Mouse (Mus musculus) heart, embryonic 11.5 days (tissue): ENCODE data around the gene Ccni. TPM values are rescaled to one million over a fixed set of nuclear protein-coding genes. Genes with fewer than 3 reads are reported as not detected.

Experiments
- ATAC-seq: fragments of 200-750 bp; cut with Nextera tagmentation; replicated peaks from 2 replicates; pipeline ENCODE4 v1.8.0; 2017; ENCODE audit warnings: moderate library complexity; ENCODE audit not compliant: insufficient number of reproducible peaks, low FRiP score, low TSS enrichment
- H3K27ac ChIP-seq: fragments of 300-500 bp; sonication (generic); 2 replicates; pipeline ENCODE4 v1.5.1; 2014; ENCODE audit warnings: mild to moderate bottlenecking, low read depth, low read length
- H3K27me3 ChIP-seq: fragments of 300-500 bp; sonication (generic); 2 replicates; pipeline ENCODE4 v1.6.1; 2014; ENCODE audit warnings: mild to moderate bottlenecking, low read length, mixed read lengths; ENCODE audit not compliant: control insufficient read depth, insufficient read depth
- H3K36me3 ChIP-seq: fragments of 300-500 bp; sonication (generic); 2 replicates; pipeline ENCODE4 v1.6.1; 2014; ENCODE audit warnings: mild to moderate bottlenecking, low read length, moderate library complexity, mixed read lengths; ENCODE audit not compliant: control insufficient read depth, insufficient read depth
- H3K4me1 ChIP-seq: fragments of 300-500 bp; sonication (generic); 2 replicates; pipeline ENCODE4 v1.6.1; 2014; ENCODE audit warnings: low read length; ENCODE audit not compliant: control insufficient read depth, insufficient read depth
- H3K4me2 ChIP-seq: fragments of 300-500 bp; sonication (generic); 2 replicates; pipeline ENCODE4 v1.6.1; 2014; ENCODE audit warnings: mild to moderate bottlenecking, moderate library complexity
- H3K4me3 ChIP-seq: fragments of 300-500 bp; sonication (generic); 2 replicates; pipeline ENCODE4 v1.5.1; 2014; ENCODE audit warnings: low read depth, low read length
- H3K9ac ChIP-seq: fragments of 300-500 bp; sonication (generic); 2 replicates; pipeline ENCODE4 v1.6.1; 2014; ENCODE audit warnings: mild to moderate bottlenecking, low read depth, low read length, moderate library complexity
- H3K9me3 ChIP-seq: fragments of 300-500 bp; sonication (generic); replicated peaks from 2 replicates; pipeline ENCODE4 v1.6.1; 2016; ENCODE audit warnings: low read length; ENCODE audit not compliant: control insufficient read depth
- WGBS: fragments of 180-500 bp; shearing (Covaris S2); extraction: QIAGEN DNeasy Blood & Tissue Kit; methylation state at CpG from one replicate; pipeline ENCODE4 v1.1.7; 2014; ENCODE audit not compliant: insufficient replicate concordance; 5-methylcytosine and 5-hydroxymethylcytosine counted together
- polyA plus RNA-seq: library from polyadenylated mRNA; unstranded; fragments of >200 nt; fragmentation: Nextera tagmentation; extraction: Ambion mirVana; gene quantifications from 2 replicates; pipeline ENCODE4 v1.2.1, GENCODE M21; 2014

Ccni gene
- polyA plus RNA-seq = 96.5 and 99.1 TPM in 2 replicates

DNA sequence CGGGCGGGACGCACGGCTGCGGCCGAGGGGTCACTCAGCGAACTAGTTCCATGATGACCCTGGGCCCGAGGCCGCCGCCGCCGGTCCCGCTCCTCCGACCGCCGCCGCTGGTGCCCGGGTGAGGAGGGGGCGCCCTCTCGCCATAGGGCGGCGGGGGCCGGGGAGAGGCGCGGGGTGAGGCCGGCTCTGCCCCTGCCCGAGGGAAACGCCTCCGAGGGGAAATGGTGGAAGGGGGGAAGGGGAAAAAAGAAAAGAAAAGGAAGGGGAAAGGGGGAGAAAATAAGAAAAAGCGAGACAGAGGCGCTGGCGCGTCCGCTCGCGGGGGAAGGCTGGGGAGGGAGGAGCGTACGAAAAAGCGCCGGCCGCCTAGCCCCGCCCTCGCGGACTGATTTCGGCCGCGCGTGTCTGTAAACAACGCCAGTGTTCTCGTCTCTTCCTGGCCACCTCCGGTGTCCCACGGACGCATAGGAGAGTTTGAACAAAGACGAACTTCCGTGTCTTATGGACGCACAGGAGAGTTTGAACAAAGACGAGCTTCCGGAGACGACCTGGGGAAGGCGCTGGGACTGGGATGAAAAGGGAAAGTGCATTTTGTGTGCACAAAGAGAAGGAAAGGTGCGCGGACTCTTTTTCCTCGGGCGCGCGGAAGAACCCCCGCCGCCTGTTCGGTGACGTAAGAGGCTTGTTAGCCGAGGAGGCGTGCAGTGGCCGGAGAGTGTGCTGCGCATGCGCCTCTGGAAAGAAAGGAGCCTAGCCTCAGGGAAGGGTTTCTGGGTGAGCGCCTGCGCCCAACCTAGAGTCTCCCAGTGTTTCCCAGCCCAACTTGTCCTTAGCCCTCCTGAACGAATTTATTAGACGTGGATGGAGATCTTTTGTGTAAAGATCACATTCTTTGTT is at the start of gene Ccni, which contains the start of gene 2010109A12Rik:
Ccni (minus strand) TSS at position 387 of the 897 bp plus-strand sequence.
2010109A12Rik (plus strand) TSS at position 410 of the 897 bp plus-strand sequence.
- peaks cover 7% of the 10 kb centered on the region; the same call in 1 of the 2 replicates for H3K4me1 ChIP-seq

DNA sequence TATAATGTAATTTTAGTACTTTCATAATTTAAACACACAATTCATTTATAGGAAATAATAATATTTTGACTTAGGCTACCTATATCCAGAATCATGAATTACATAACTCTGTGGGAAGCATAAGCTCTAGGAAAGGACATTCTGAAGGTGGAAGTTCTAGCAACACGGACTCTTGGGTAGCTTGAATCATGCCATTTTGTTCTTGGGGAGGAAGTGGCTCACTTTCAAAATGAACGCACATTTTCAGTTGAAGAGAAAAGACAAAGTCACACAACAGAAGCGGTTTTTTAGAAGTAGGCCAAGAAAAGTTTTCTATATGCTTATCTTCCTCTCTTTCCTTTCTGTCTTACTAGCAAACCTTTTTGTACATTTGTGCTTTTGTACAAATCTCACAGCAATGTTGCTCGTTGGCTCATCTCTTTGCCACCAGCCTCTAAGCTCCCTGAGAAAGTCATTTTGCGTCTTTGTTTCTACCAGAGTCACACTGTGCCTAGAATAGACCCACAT is 49.5 kb upstream of the Ccni start:
- H3K4me1 ChIP-seq = no peaks in the 10 kb centered on the region
- no peaks in the 10 kb centered on the region for H3K36me3 ChIP-seq
- H3K27ac ChIP-seq = no peak overlapping the region
- H3K9me3 ChIP-seq = no peaks in the 10 kb centered on the region
- ATAC-seq = no peak
- no peak overlapping the region for H3K4me3 ChIP-seq
- WGBS = 85% methylated on average over 5 of the region's 5 CpGs
- no peak overlapping the region for H3K9ac ChIP-seq
- no peaks in the 10 kb centered on the region for H3K27me3 ChIP-seq
- H3K4me2 ChIP-seq = no peak overlapping the region

More for the DNA sequence above, at the start of gene Ccni, which contains the start of gene 2010109A12Rik:
- ATAC-seq = peak; percentile 97
- under 1% methylated on average over 79 of the region's 79 CpGs for WGBS
- Histone ChIP-seq H3K27me3 (no peaks in the 10 kb centered on the region), H3K9ac (peak within 1 kb of the TSS; percentile 98), H3K9me3 (no peaks in the 10 kb centered on the region), H3K4me3 (peak within 1 kb of the TSS; percentile 97), H3K4me2 (peak within 1 kb of the TSS; percentile 87), H3K27ac (peak within 1 kb of the TSS; percentile 95), H3K36me3 (no peaks in the 10 kb centered on the region; the same call in 1 of the 2 replicates)

DNA sequence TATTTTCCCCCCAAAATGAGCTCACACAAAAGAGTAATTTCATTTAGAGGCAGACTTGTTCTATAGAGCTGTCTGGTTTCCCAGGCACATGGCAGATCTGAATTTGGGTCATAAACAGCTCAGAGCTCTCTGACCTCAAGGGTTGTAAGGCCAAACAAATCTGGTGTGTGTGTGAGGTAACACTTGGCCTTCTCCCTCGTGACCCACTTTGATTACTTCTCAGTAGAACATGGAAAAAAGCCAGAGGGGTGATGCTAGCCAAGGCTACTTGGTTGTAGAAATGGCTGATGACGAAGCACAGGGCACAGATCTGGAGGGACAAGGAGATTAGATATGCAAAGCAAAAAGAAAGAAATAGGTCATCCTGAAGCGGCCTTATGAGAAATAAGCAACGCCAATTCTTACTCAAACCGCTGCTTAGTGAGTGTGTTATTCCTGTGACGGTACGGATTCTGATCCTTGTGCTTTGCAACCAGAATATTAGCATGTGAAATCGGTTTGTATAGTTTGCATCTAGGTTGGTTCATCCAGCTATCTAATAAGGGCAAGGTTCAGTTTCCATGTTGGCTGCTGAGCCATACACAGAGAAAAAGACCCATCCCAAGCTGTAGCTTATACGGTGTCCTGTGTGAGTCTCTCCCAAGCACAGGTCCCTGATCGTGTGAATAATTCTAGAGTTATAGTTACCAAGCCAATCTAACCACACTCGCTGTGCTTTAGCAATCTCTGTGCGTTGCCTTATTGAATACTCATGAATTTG is 44.9 kb upstream of the Ccni start:
- Histone ChIP-seq H3K9ac (no peak overlapping the region), H3K9me3 (no peaks in the 10 kb centered on the region), H3K4me2 (no peak overlapping the region), H3K4me3 (no peak overlapping the region), H3K4me1 (no peaks in the 10 kb centered on the region), H3K27me3 (no peaks in the 10 kb centered on the region), H3K27ac (no peak overlapping the region), H3K36me3 (no peaks in the 10 kb centered on the region)
- WGBS = 72% methylated on average over 12 of the region's 12 CpGs
- no peak for ATAC-seq

DNA sequence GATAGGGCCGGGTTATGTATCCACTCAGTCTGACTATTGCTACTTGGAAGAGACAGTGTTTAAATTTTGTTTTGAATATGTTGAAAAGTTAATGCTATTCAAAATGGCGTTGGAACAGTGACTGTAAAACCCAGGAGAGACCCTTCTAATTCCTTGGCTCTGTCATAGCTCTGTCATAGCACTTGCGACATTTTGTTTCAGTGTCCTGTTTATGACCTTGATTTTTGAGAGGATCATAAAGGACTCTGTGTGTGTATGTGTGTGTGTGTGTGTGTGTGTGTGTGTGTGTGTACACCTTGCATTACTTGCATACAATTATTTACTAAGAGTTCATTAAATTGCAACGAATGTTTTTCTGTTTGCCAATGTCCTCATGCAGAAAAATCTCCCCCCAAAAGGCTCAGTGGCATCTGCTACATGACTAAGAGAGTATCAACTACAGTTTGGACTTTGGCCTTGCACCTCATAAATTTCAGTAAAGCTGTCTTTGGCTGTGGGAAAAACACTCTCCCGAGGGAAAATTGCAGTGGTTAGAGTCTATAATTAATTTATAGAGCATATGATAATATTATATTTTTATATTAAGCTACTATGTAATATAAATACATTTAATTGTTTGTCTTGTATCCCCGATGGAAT is 43.8 kb upstream of the Ccni start:
- no peak overlapping the region for H3K27ac ChIP-seq
- 79% methylated on average over 6 of the region's 6 CpGs for WGBS
- H3K4me2 ChIP-seq = no peak overlapping the region
- no peak for ATAC-seq
- H3K9me3 ChIP-seq = no peaks in the 10 kb centered on the region
- no peaks in the 10 kb centered on the region for H3K27me3 ChIP-seq
- no peaks in the 10 kb centered on the region for H3K36me3 ChIP-seq
- H3K4me1 ChIP-seq = no peaks in the 10 kb centered on the region
- no peak overlapping the region for H3K4me3 ChIP-seq
- H3K9ac ChIP-seq = no peak overlapping the region

DNA sequence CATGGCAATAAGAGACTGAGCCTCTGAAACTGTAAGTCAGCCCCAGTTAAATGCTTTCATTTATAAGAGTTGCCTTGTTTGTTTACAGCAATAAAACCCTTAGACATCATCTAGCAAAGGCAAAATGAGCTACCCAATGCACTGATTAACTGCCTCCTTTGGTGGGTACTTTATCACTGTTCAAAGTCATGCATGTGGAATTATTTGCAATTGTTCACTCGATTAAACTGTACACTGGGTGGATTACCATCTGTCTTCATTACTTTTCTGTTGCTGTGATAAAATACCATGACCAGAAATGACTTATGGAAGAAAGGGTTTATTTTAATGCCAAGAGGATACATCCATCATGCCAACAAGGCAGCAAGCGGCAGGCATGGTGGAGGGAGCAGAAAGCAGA is 39.0 kb upstream of the Ccni start:
- Histone ChIP-seq H3K9me3 (no peaks in the 10 kb centered on the region), H3K4me2 (no peak overlapping the region), H3K4me1 (no peaks in the 10 kb centered on the region), H3K36me3 (no peaks in the 10 kb centered on the region), H3K4me3 (no peak overlapping the region), H3K27me3 (no peaks in the 10 kb centered on the region), H3K27ac (no peak overlapping the region), H3K9ac (no peak overlapping the region)
- no peak for ATAC-seq
- 74% methylated on average over 2 of the region's 2 CpGs for WGBS

DNA sequence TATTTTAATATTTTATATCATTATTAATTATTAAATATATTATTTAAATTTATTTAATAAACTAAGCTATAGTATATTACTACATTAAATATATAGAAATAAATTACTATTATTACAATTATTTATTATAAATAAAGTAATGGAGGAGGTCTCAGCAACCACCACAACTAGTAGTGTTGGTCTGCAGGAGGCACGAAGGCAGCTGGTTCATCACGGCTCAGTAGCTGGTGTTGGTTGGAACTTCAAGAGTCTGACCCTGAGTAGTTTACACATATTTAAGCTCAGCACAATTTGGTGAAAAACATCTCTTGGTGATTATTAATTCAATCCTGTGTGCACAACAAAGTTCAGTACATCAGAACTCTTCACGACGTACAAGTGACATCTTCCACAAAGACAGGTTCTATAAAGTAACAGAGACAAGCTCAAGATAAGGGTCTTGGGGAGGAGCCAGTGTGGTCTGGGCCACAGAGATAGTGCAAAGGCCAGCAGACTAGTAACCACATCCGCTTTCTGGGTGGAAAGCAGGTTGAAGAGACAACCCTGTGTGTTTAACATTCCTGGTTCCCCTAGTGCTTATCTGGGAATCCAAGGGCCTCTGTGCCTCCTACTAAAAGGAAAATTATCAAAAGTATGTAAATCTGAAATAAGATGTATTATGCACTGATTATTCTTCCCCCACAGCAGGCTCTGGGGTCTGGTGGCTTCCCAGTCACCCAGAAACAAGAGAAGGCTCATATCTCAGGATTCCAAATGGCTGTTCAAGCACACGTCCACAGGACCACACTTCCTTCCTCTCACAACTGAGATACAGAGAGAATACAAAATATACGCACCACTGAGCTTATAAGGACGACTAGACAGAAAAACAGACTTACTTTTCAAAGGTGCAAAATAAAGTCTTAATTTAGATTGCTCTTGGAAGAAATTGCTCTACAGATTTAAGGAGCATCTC is 33.6 kb upstream of the Ccni start:
- 40% methylated on average over 8 of the region's 8 CpGs for WGBS
- H3K36me3 ChIP-seq = no peaks in the 10 kb centered on the region
- H3K4me2 ChIP-seq = no peak overlapping the region; the same call in 1 of the 2 replicates
- peaks cover 6% of the 10 kb centered on the region; the same call in 1 of the 2 replicates for H3K4me1 ChIP-seq
- H3K9ac ChIP-seq = no peak overlapping the region
- H3K4me3 ChIP-seq = no peak overlapping the region
- ATAC-seq = peak; percentile 88
- no peaks in the 10 kb centered on the region for H3K27me3 ChIP-seq
- H3K27ac ChIP-seq = peak overlapping the region; percentile 57; the same call in 1 of the 2 replicates
- no peaks in the 10 kb centered on the region for H3K9me3 ChIP-seq

DNA sequence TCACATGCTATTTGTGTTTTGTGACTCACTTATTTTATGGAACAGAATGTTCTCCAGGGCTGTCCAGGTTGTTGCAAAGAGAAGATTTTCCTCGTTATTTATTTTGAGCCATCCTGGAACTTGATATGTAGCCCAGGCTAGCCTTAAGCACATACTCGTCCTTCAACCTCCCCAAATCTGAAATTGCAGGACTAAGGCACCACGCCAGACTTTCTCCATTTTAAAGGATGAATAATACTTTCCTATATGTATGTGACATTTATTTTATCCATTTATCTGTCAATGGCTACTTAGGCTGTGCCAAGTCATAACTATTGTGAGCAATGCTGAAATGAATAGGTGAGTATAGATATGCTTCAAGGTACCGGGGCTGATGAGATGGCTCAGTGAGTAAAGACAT is 30.2 kb upstream of the Ccni start:
- no peaks in the 10 kb centered on the region for H3K27me3 ChIP-seq
- no peak for ATAC-seq
- no peak overlapping the region for H3K4me2 ChIP-seq
- H3K9me3 ChIP-seq = no peaks in the 10 kb centered on the region
- no peaks in the 10 kb centered on the region for H3K36me3 ChIP-seq
- H3K4me3 ChIP-seq = no peak overlapping the region
- peaks cover 6% of the 10 kb centered on the region; the same call in 1 of the 2 replicates for H3K4me1 ChIP-seq
- H3K9ac ChIP-seq = no peak overlapping the region
- H3K27ac ChIP-seq = no peak overlapping the region
- WGBS = 82% methylated on average over 4 of the region's 4 CpGs
